Mouse (Mus musculus) intestine, embryonic 15.5 days (tissue): ENCODE data around the gene Rrp12. TPM values are rescaled to one million over a fixed set of nuclear protein-coding genes. Genes with fewer than 3 reads are reported as not detected.
"Not testable (repeated sequence)": the region's sequence is repeated elsewhere in the genome, so short reads cannot be mapped to it uniquely, and the experiment has no call there.

ENCODE experiments used
- ATAC-seq: fragments of 200-750 bp; cut with Nextera tagmentation; 2 replicates; pipeline ENCODE4 v1.8.0; 2017; ENCODE audit warnings: moderate TSS enrichment, moderate library complexity
- H3K27ac ChIP-seq: fragments of 300-500 bp; sonication (generic); 2 replicates; pipeline ENCODE4 v1.5.1; 2015; ENCODE audit warnings: mild to moderate bottlenecking, inconsistent platforms
- H3K27me3 ChIP-seq: fragments of 300-500 bp; sonication (generic); replicated peaks from 2 replicates; pipeline ENCODE4 v1.6.1; 2015; ENCODE audit warnings: inconsistent platforms
- H3K36me3 ChIP-seq: fragments of 300-500 bp; sonication (generic); 2 replicates; pipeline ENCODE4 v1.6.1; 2015; ENCODE audit warnings: inconsistent platforms
- H3K4me1 ChIP-seq: fragments of 300-500 bp; sonication (generic); replicated peaks from 2 replicates; pipeline ENCODE4 v1.6.1; 2015; ENCODE audit warnings: inconsistent platforms
- H3K4me2 ChIP-seq: fragments of 300-500 bp; sonication (generic); replicated peaks from 2 replicates; pipeline ENCODE4 v1.6.1; 2015; ENCODE audit warnings: mild to moderate bottlenecking, inconsistent platforms
- H3K4me3 ChIP-seq: fragments of 300-500 bp; sonication (generic); replicated peaks from 2 replicates; pipeline ENCODE4 v1.5.1; 2015; ENCODE audit warnings: inconsistent platforms
- H3K9ac ChIP-seq: fragments of 300-500 bp; sonication (generic); 2 replicates; pipeline ENCODE4 v1.6.1; 2015; ENCODE audit warnings: inconsistent platforms
- H3K9me3 ChIP-seq: fragments of 300-500 bp; sonication (generic); 2 replicates; pipeline ENCODE4 v1.6.1; 2016; ENCODE audit warnings: inconsistent platforms
- WGBS: fragments of 180-500 bp; shearing (Covaris S2); methylation state at CpG from one replicate; pipeline ENCODE4 v1.1.7; 2015; 5-methylcytosine and 5-hydroxymethylcytosine counted together
- polyA plus RNA-seq: library from polyadenylated mRNA; unstranded; fragments of >200 nt; fragmentation: Nextera tagmentation; extraction: Ambion mirVana; gene quantifications from 2 replicates; pipeline ENCODE4 v1.2.1, GENCODE M21; 2015

Rrp12 gene
- polyA plus RNA-seq, 1 experiment from 2014 or later = 18.1 TPM

DNA sequence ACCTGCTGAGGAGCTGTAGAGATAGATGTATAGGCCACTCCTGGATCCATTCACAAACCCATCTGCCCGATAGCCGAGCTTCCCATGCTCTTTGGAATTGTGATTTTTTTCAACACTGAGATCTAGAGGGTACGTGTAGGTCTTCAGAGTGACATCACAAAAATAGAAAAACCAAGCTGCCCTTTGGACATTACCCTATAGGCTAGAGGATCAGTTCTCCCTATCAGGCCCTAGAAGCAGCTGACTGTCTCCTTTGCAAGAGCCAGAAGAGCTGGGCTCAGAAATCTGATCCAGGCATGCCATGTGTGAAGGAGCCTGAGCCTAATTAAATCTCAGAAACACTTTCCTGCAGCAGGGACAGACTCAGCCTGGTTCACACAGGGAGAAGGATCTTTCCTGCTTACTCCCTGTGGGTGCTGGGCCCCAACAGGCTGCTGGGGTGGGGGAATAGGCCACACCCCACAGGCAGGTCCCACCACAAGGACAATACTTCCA is 38.1 kb downstream of the Rrp12 start:
- 58% methylated on average over 3 of the region's 3 CpGs for WGBS

DNA sequence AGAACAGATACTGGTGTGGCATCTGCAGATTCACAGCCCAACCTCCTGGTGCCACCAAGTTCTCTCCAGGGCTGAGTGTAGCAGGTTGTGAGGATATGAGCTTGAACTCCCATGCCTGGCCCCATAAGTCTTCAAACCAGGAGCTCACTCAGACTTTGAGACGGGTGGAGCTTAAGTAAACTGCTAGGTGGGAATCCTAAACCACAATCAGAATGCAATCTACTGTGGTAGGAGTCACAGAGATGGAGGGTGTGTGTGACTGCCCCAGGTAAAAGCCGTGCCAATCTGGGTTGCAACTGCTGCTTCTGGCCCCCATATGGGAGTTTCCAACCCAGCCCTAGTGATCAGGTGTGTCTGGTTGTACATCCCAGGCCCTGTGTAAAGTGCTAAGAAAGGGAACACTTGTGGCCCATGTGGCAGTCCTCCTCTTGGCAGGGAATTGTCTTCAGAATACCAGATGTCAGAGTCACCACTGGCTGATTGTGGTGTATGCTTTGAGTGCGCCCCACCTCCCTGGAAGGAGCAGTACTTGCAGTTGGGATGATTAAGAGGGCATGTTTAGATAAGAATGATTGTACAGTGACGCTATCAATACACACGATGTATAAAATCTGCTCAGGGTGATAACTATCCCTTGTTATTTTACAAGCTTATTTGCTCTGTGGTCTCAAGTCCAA is 38.7 kb downstream of the Rrp12 start:
- Histone ChIP-seq H3K27me3 (no peaks in the 10 kb centered on the region), H3K36me3 (no peaks in the 10 kb centered on the region), H3K27ac (peak overlapping the region; percentile 84), H3K9me3 (no peaks in the 10 kb centered on the region), H3K4me2 (peak overlapping the region; percentile 38), H3K4me1 (peaks cover 6% of the 10 kb centered on the region; the same call in 1 of the 2 replicates), H3K4me3 (no peak overlapping the region), H3K9ac (no peak overlapping the region)
- WGBS = 47% methylated on average over 5 of the region's 5 CpGs
- ATAC-seq = peak; percentile 91

More for the DNA sequence above, 38.1 kb downstream of the Rrp12 start:
- Histone ChIP-seq H3K27me3 (no peaks in the 10 kb centered on the region), H3K27ac (peak overlapping the region; percentile 84), H3K9ac (no peak overlapping the region), H3K4me1 (peaks cover 6% of the 10 kb centered on the region; the same call in 1 of the 2 replicates), H3K4me3 (no peak overlapping the region), H3K36me3 (0 out of 2 replicates have a peak, but pooled peaks cover 6% of the 10 kb centered on the region), H3K4me2 (peak overlapping the region; percentile 37), H3K9me3 (no peaks in the 10 kb centered on the region)
- ATAC-seq = peak; percentile 67

DNA sequence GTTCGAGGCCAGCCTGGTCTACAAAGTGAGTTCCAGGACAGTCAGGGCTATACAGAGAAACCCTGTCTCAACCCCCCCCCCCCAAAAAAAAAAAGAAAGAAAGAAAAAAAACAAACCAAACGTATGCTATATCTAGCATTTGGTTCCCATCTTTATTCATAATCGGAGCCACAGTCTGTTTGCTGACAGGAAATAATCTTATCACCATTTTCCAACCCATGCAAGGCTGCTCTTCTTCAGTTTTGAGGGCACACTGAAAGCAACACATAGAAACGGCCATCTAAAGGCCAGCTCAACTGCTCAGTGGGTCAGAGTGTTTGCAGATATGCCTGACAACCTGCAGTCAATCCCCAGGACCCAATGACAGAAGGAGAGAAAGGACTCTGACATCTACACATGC is 43.5 kb downstream of the Rrp12 start:
- WGBS = 85% methylated on average over 4 of the region's 4 CpGs
- H3K36me3 ChIP-seq = no peaks in the 10 kb centered on the region
- H3K27ac ChIP-seq = no peak overlapping the region
- no peaks in the 10 kb centered on the region for H3K27me3 ChIP-seq
- H3K9ac ChIP-seq = no peak overlapping the region
- H3K4me3 ChIP-seq = no peak overlapping the region
- no peak for ATAC-seq
- H3K4me1 ChIP-seq = peaks cover 4% of the 10 kb centered on the region; the same call in 1 of the 2 replicates
- H3K9me3 ChIP-seq = no peaks in the 10 kb centered on the region
- H3K4me2 ChIP-seq = no peak overlapping the region

DNA sequence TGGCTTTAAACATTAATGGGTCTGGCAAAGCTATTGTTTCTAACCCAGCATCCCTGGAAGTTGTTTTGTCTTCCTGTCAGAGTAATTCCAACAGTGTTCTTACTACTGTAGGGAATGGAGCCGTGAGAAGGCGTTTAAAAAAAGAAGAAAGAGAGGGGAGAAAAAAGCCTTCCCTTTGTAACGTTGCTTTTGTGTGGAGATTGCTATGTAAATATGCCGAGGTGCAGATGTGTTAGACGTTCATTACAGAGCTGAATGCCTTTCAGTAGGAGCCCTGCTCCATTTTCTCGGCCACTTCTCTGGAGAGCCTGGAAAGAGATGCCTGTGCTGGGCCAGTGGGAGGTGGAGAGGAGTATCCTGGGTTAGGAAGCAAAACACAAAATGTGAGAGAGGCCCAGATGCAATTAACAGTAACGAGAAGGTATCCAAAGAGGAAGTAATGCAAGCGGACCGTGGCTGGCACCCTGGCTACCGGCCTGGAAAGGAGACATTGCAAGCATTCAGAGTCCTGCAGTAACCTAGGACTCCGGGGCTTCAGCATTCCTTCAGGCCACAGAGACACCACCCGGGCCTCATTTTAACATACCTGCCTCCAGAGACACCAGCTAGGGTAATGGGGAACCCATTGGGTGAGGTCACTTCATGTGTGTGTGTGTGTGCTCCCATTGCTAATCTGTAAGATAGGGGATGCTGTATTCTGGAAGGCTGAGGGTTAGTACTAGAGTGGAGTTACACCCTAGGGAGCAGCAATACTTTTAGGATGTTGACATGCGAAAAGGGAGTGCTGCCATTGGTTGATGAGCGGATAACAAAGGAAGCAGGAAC is 45.0 kb downstream of the Rrp12 start:
- no peak overlapping the region for H3K4me2 ChIP-seq
- H3K4me3 ChIP-seq = no peak overlapping the region
- H3K27me3 ChIP-seq = no peaks in the 10 kb centered on the region
- no peaks in the 10 kb centered on the region for H3K36me3 ChIP-seq
- no peaks in the 10 kb centered on the region for H3K9me3 ChIP-seq
- H3K27ac ChIP-seq = no peak overlapping the region
- WGBS = 37% methylated on average over 14 of the region's 14 CpGs
- H3K4me1 ChIP-seq = peaks cover 7% of the 10 kb centered on the region; the same call in 1 of the 2 replicates
- no peak overlapping the region for H3K9ac ChIP-seq
- no peak for ATAC-seq

DNA sequence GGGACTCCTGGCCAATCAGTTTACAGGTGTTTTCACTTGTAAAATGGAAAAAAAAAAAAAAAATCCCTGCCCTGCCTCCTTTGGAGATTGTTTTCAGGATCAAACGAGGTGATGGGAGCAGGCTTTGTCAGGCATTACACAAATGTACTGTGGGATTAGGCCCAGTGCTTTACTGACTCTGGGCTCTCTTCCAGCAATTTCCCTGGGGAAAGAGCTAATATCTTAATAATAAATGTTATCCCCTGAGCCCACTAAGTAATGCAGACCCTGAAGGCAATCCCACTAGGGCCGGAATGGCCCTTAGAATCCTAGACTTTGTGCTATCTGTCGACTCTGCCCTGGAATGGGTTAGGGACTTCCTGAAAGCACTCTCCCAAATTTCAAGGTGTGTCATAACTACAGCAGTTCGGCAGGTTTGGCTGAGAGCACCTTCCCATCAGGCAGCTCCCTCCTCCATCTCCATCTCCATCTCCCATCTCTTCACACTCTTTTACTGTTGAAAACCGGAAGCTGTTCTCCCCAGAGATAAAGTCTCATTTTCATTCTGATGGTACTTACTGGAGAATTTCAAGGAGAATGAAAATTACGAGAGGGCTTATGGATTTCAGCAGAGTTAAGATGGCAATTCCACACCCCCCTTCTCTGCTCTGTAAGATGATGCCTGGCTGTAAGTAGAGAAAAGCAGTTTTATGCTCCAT is 45.8 kb downstream of the Rrp12 start:
- no peak overlapping the region for H3K4me2 ChIP-seq
- H3K4me3 ChIP-seq = no peak overlapping the region
- no peak overlapping the region for H3K27ac ChIP-seq
- no peak for ATAC-seq
- H3K4me1 ChIP-seq = peaks cover 8% of the 10 kb centered on the region; the same call in 1 of the 2 replicates
- WGBS = 43% methylated on average over 6 of the region's 6 CpGs
- H3K9ac ChIP-seq = no peak overlapping the region
- H3K9me3 ChIP-seq = no peaks in the 10 kb centered on the region
- no peaks in the 10 kb centered on the region for H3K27me3 ChIP-seq
- H3K36me3 ChIP-seq = no peaks in the 10 kb centered on the region

DNA sequence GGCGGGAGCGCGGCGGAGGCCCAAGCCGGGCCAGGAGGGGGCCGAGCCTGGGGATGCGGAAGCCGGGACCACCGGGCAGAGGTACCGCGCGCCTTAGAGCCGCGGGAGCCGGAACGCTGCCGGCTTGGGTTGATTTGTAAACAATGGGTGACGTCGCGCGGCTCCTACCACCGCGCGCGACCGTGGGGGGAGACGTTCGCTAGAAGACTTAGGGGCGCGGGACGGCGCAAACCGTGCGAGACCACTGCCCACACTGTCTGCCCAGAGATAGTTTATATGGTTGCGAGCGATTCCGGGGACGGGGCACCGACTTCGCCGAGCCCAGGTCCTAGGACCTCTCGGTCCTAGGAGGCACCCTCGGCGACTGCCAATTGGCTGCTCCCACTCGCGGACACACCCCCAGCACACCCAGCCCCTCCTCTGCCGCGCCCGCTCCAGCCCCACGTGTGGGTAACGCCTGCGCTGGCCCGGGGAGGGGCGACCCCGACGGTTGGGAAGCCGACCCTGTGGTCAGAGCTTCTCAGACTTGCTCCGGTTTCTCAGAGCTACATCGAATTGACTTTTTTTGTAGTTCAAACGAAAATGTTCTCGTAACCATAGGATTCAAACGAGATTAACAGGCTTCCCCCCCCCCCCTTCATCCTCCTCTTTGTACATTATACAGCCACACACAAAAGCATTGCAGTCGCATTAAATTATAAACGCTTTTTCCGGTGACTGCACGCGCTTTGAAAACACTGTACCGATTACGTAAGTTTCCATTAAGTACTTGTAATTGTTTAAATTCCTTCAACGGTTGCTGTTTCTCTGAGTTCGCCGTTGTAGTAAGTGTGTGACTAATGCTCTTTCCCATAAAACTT is 47.8 kb downstream of the Rrp12 start, which contains the start of gene Frat2:
Gene Frat2 (minus strand): TSS at position 141 of the 860 bp plus-strand sequence.
- Histone ChIP-seq H3K9me3 (no peaks in the 10 kb centered on the region), H3K27me3 (no peaks in the 10 kb centered on the region), H3K9ac (peak within 1 kb of the TSS; percentile 75), H3K36me3 (no peaks in the 10 kb centered on the region), H3K4me2 (peak within 1 kb of the TSS; percentile 93), H3K4me3 (peak within 1 kb of the TSS; percentile 78), H3K27ac (peak within 1 kb of the TSS; percentile 91), H3K4me1 (peaks cover 8% of the 10 kb centered on the region; the same call in 1 of the 2 replicates)
- peak; percentile 97 for ATAC-seq
- under 1% methylated on average over 72 of the region's 72 CpGs for WGBS

DNA sequence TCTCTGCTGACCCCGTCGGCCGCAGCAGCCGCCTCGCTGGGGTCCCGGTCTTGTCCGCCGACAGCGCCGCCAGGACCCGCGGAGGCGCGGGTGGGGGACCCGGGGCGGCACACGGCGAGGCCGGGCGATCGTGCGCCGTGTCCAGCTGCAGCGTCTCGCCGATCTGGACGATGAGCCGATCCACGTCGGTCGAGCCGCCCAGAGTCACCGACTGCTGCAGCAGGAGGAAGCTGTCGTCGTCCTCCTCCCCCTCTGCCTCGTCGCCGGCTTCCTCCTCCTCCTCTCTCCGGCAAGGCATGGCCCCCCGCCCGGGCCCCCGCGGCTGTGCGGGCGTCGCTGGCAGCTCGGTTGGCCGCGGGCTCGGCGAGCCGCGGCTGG is 48.4 kb downstream of the Rrp12 start:
- peak overlapping the region; percentile 93 for H3K4me2 ChIP-seq
- H3K9me3 ChIP-seq, H3K36me3 ChIP-seq, H3K4me1 ChIP-seq, H3K27me3 ChIP-seq: not testable (repeated sequence)
- peak overlapping the region; percentile 78 for H3K4me3 ChIP-seq
- H3K27ac ChIP-seq = peak overlapping the region; percentile 91
- WGBS = under 1% methylated on average over 53 of the region's 53 CpGs
- peak; percentile 65 for ATAC-seq
- peak overlapping the region; percentile 75 for H3K9ac ChIP-seq

DNA sequence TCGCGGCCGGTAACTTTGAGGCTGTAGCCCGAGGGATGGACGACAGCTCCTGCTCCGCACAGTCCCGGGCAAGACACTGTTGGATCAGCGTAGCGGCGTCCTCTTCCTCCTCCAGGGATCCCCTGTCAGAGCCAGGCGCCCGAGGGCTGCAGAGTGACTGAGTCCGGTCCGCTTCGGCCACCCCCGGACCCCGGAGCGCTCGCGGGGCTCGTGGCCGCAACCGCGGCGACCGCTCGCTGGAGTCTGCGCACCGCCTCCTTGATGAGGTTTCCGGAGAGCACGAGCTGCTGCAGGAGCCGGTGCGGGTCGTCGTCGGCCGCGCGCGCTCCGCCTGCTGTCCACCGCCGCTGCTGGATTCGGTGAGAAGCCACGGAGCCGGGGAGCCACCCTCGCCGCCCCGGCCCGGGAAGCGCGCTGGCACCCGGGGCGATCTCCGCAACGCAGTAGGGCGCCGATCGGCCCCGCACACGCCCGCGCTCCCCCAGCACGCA is 48.8 kb downstream of the Rrp12 start:
- H3K4me1 ChIP-seq = peaks cover 8% of the 10 kb centered on the region; the same call in 1 of the 2 replicates
- peak overlapping the region; percentile 91 for H3K27ac ChIP-seq
- peak overlapping the region; percentile 75 for H3K9ac ChIP-seq
- H3K9me3 ChIP-seq = no peaks in the 10 kb centered on the region
- no peaks in the 10 kb centered on the region for H3K27me3 ChIP-seq
- peak; percentile 13 for ATAC-seq
- peak overlapping the region; percentile 93 for H3K4me2 ChIP-seq
- under 1% methylated on average over 64 of the region's 64 CpGs for WGBS
- H3K4me3 ChIP-seq = peak overlapping the region; percentile 78
- H3K36me3 ChIP-seq = no peaks in the 10 kb centered on the region

DNA sequence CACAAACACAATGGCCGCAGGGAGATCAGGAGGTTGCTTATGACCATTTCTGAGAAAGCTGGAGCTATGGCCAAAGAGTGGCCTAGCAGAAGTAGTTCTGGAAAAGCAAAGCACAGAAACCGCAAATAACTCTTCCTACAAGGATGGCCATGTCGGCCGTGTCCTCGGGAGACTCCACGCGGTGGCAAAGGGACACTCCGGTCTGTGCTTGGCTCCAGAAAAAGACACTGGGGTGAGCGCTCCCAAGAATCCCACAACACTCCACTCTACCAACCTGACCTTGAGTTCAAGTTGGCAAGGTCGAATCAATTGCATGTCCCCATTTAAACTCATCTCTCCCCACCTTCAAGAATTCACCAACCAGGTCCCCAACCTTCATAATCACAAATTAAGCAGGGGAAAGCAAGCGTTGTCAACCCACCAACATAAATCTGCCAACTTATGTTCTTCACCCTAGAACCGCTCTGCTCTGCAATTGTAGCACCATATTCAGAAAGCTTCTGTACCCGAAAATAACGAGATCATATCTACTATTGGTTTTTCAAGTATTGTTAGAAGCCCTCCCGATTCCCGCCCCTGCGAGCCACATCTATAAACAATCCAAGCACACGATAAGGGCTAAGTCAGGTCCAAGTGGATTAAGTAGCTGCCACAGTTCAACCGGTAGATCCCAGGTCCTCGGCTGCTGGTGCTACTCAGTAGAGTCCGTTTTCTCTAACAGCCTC is 49.4 kb downstream of the Rrp12 start:
- Histone ChIP-seq H3K4me2 (peak overlapping the region; percentile 93), H3K27ac (peak overlapping the region; percentile 91), H3K9me3 (no peaks in the 10 kb centered on the region), H3K4me1 (peaks cover 8% of the 10 kb centered on the region; the same call in 1 of the 2 replicates), H3K9ac (peak overlapping the region; percentile 75), H3K27me3 (no peaks in the 10 kb centered on the region), H3K36me3 (no peaks in the 10 kb centered on the region), H3K4me3 (peak overlapping the region; percentile 78)
- ATAC-seq = no peak
- WGBS = 14% methylated on average over 21 of the region's 21 CpGs

DNA sequence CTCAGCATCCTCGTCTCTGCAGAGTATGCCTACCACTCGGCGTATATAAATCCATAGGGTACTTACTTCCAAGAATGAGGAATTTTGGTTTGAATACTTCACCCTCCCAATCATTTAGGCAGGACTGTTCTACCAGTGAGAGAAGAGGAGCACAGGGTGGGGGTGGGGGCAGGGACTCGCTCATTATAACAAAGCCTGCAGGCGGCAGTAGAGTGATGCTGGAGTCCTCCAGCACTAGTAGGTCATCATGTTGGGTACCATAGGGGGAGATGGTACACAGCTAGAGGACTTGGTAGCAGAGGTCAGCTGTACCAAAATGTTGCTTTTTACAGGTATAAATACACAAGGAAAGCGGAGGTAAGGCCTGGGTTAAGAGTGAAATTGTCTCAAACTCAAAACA is 51.6 kb downstream of the Rrp12 start:
- no peaks in the 10 kb centered on the region for H3K27me3 ChIP-seq
- H3K4me3 ChIP-seq = no peak overlapping the region
- H3K9ac ChIP-seq = no peak overlapping the region
- H3K4me1 ChIP-seq = peaks cover 11% of the 10 kb centered on the region; the same call in 1 of the 2 replicates
- WGBS = 84% methylated on average over 6 of the region's 6 CpGs
- H3K9me3 ChIP-seq = no peaks in the 10 kb centered on the region
- no peaks in the 10 kb centered on the region for H3K36me3 ChIP-seq
- no peak for ATAC-seq
- no peak overlapping the region for H3K4me2 ChIP-seq
- no peak overlapping the region for H3K27ac ChIP-seq

DNA sequence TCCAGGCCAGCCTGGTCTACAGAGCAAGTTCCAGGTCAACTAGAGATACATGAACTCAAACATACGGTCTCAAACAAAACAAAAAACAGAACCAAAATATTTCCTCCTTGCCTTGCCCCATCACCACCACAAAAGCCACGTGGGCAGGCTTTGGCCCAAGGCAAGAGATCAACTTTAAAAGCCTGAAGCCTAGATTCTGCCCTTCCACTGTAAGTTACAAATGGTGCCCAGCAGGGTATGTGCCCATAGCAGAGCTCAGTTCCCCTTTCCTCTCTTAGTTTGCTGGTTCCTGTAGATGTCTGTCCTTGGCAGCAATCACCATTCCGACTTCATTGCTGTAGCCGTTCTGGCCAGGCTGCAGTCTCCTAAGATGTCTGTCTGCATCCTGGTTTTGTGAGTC is 53.3 kb downstream of the Rrp12 start:
- WGBS = 71% methylated on average over 4 of the region's 4 CpGs
- Histone ChIP-seq H3K4me2 (no peak overlapping the region), H3K36me3 (no peaks in the 10 kb centered on the region)

More for the DNA sequence above, 53.3 kb downstream of the Rrp12 start:
- Histone ChIP-seq H3K9me3 (no peaks in the 10 kb centered on the region), H3K27ac (no peak overlapping the region), H3K4me1 (peaks cover 11% of the 10 kb centered on the region; the same call in 1 of the 2 replicates), H3K4me3 (no peak overlapping the region), H3K27me3 (no peaks in the 10 kb centered on the region), H3K9ac (no peak overlapping the region)
- ATAC-seq = no peak
